Mouse (Mus musculus) urinary bladder, postnatal 25 days (tissue): Measurements from ENCODE around the gene Cuedc2.

ENCODE experiments used
- DNase-seq: peaks from one replicate; pipeline ENCODE4 v3.0.0; 2022; ENCODE audit warnings: low spot score

The Cuedc2 gene

GRCm38 (mm10) chr19:46339287-46339971, 927 bp upstream of the Cuedc2 start:
- DNase-seq: no peak

GRCm38 (mm10) chr19:46338942-46339286, 412 bp upstream of the Cuedc2 start:
- no peak for DNase-seq

- no peak for DNase-seq
Observed at GRCm38 (mm10) chr19:46337719-46338330, 677 bp downstream of the Cuedc2 start.

GRCm38 (mm10) chr19:46333906-46334305, 4.6 kb downstream of the Cuedc2 start:
- no peak for DNase-seq

- DNase-seq: no peak
Observed at GRCm38 (mm10) chr19:46332721-46333339, 5.7 kb downstream of the Cuedc2 start.

- no peak for DNase-seq
Observed at GRCm38 (mm10) chr19:46331936-46332335, 6.6 kb downstream of the Cuedc2 start.

GRCm38 (mm10) chr19:46331326-46331725, 7.2 kb downstream of the Cuedc2 start:
- DNase-seq: no peak

GRCm38 (mm10) chr19:46330696-46331095, 7.8 kb downstream of the Cuedc2 start:
- no peak for DNase-seq

DNA sequence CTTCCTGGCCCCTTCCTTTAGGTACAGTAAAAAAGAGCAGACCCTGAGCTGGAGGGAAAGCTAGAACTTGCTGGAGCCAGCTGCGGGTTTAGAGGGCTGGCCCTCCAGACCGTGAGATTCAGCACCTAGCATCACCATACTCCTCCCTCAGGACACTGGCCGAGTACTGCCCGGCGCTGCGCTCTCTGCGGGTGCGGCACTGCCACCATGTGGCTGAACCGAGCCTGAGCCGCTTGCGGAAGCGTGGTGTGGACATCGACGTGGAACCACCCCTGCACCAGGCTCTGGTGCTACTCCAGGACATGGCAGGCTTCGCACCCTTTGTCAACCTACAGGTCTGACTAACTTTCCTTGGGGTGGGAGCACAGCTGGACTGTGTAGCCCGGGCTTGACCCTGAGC, 8.6 kb downstream of the Cuedc2 start:
- DNase-seq: peak; percentile 78

DNA sequence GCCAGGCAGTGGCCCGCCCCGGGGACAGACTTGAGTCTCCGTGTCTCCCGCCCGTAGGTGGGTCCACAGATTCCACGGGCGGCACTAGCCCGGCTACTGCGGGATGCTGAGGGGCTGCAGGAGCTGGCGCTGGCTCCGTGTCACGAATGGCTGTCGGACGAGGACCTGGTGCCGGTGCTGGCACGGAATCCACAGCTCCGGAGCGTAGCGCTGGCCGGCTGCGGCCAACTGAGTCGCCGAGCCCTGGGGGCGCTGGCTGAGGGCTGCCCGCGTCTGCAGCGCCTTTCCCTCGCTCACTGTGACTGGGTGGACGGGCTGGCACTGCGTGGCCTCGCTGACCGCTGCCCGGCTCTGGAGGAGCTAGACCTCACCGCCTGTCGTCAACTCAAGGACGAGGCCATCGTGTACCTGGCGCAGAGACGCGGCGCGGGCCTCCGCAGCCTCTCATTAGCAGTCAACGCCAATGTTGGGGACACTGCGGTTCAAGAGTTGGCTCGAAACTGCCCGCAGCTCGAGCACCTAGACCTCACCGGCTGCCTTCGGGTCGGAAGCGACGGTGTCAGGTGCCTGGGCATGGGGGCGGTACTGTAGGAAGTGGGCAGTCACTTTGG, 9.4 kb downstream of the Cuedc2 start:
- DNase-seq: no peak

- DNase-seq: peak; percentile 88
Observed at GRCm38 (mm10) chr19:46328081-46329030, 10.1 kb downstream of the Cuedc2 start, which contains the start of gene Fbxl15. TSS of gene Fbxl15 (plus strand) at chr19:46328184.

DNA sequence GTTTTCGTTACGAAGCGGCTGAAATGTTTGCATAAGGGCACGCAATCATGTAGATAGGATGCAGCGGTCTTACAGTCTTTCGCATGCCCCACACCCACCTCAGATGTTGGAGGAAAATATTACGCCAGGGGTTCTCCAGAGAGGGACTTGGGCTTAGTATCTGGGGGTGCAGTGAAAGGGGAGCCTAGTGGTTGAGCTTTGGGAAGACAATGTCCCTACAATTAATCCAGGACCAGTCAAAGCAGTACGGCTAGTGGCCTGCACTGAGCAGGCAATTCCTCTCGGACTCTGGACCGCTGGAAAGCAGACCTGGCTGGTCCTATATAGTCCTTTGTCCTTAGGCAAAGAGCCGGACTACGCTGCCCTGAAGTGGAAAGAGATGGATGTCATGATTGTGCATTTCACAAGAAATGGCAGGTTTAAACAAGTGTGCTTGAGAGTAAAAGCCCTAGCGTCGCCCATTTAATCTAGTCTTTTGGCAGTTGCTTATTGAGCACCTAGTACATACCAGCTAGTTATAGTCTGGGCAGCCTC, 10.9 kb downstream of the Cuedc2 start:
- DNase-seq: no peak

DNA sequence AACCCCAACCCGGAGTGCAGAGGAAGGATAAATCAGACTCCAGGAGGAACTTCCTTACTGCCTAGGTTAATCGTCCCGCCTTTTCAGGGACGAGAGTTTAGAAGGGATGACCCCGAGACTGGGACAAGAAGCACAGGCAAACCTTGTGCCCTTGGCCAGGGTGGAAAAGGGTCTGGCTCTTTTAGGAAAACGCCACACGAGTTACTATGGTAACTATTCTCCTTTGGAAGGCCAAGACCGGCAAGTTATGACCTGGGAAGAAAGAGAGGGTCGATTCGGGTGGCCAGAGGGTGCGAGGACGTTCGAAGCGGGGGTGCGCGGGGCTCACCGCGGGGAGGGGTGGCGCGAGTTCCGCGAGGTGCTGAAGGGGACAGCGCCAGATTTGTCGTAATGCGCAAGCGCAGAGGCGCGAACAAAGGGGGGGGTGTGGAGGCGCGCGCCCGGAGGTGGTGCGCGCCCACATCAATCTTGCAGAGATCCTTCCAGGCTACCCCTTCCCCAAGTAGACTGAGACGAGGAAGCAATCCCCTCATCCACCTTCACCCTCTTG, 11.7 kb downstream of the Cuedc2 start, which contains the start of gene Psd:
Gene Psd, minus strand, starts transcription at position 401 of the 550 bp plus-strand sequence.
- DNase-seq: no peak

GRCm38 (mm10) chr19:46326019-46326755, 12.3 kb downstream of the Cuedc2 start:
- DNase-seq: no peak

DNA sequence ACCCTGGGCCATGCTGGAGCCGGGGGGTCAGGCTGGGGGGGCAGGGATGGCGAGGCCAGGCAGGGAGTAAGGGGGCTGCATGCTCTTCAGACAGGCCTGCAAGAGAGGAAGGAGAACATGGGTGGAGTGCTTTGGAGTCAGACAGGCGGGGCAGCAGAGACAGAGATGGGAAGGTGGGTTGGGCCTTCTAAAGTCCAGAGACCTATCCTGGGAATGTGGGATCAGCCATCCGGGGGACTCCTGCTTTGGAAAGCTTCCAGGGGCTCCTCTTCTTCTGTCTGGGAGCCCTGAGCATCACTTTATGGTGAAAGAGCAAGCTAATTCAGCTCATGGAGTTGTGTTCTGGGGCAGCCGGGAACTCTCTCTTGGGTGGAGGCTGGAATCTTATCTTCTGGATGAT, 13.6 kb downstream of the Cuedc2 start:
- DNase-seq: no peak

DNA sequence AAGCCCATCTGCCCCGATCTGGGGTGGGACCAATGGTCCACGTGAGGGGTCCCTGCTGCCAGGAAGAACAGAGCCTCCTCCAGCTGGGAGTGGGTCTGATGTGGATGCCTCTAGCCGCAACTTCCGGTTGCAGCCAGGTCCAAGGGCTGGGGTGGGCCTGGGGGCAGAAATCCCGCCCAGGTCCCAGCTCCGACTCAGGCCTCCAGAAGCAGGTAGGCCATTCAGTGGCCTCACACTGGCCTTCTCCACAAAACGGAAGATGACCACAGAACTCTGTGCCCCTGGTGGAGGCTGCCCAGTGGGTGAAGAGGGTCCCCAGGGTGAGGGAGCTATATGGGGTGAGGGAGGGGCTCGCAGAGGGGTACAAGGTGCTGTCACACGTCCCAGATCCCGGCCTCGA, 14.1 kb downstream of the Cuedc2 start:
- DNase-seq: no peak

DNA sequence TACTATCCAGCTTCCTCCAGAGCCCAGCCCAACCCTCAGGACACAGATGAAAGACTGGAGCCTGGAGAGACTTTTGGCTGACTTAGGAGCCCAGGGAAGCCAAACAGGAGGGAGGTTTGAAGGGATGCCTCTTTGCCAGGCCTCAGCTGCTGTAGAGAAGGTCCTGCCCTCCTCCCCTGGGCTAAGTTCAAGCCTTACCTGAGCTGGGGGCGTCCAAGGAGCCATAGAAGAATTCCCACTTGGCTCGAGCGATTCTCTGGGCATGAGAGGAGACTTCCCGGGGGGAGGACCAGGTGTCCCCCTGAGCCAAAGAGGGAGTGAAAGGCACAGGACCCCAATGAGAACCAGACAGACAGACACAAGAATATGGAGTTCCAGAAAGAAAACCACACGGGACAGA, 14.8 kb downstream of the Cuedc2 start:
- DNase-seq: no peak

DNA sequence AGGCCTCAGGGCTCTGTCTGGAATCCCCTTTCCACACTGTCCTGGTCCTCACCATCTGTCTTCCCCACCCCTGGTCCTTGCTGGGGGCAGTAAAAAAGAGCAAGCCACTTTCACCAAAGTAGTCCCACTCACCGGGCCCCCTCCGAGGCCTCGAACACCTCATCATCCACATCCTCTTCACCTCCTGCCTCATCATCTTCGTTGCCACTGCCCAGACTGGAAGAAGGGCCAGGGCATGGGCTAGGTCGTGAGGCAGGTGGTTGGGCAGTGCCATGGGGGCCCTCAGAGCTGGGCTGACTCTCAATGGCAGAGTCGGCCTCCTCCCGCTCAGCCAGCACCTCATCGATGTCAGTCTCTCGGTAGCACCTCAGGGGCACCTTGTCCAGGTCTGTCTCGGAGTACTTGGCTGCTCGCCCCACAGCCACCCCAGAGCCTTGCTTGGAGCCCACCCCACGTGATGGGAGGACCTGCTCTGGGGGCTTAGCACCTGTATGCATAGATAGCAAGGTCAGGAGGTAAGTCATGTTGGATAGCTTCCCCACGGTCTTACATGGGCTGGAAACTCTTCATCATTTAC, 15.4 kb downstream of the Cuedc2 start:
- DNase-seq: no peak

DNA sequence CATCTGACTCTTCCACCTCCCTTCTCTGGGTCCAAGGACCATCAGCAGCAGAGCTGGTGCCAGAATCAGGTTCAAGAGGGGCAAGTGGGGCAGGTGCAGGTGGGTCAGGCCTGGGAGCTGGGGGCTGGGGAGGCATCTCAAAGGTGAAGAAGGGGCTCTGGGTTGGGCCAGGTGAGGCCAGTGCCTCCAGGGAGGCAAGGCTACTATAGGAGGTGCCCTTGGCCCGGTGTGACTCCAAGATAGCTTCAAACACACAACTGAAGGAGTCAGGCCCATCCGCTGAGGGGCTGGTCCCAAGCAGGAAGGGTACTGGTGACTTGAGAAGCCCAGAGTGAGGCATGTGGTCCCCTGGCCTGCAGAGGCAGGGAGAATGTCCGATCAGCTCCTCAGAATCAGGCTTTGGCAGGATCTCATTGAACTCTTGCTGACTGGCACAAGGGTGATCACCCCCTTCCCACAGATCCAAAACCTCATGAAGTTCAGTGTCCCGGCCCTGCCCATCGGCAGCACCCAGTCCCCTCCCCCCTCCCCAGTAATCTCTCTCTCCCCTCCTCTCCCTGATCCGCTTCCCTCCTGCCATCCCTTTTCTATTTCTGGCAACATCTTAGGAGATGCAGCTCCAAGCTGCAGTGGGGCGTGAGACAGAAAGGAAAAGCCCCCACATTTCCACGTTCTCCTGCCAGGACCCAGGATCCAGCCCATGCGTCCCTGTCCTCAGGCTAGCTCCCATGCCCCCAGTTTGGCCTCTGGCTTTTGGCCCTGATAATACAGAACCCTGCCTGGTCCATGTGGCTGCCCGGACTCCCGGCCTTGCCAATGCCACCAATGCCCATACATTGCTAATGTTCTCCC, 16.1 kb downstream of the Cuedc2 start:
- DNase-seq: no peak
